ENCODE assay signal across 8 mouse cellular contexts in the genomic region with DNA sequence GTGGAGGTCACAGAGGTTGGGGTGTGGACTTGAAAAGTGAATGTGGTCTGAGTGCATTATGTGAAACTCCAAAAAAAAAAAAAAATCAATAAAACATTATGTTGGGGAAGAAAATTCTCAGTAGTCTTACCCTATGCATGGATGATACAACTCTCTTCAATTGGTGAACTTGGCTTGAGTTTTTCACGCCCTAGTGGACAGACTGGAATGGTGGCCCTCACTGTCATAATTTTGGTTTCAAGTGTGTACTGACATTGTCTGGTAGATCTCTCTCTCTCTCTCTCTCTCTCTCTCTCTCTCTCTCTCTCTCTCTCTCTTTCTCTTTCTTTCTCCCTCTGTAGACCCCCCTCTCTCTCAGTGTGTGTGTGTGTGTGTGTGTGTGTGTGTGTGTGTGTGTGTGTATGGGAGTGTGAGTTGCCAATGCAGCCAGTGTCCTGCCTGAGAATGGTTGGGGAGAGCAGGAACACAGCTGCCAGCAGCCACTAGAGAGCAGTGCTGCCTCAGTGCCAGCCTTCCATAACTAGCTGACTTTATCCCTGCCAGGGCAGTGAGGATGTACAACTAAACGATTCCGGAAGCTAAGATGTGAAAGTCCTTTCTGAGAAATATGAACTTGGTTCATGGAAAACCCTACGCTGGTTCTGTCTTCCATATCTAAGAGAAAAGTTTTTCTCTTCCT.
DNase-seq lines count a peak whose midpoint lies in the region; ATAC-seq lines count a peak whose summit lies in the region.

No protein-coding gene starts in this region.

- ATAC-seq in forebrain, embryonic 12.5 days (ENCODE audit: low FRiP score): peak; percentile 67
- peak; percentile 41; the same call in 1 of the 2 replicates for ATAC-seq in hindbrain, embryonic 11.5 days (ENCODE audit: low FRiP score)

- H3K27me3 ChIP-seq in forebrain, embryonic 12.5 days: no peaks in the 10 kb centered on the region
- no peaks in the 10 kb centered on the region for H3K27me3 ChIP-seq in hindbrain, embryonic 11.5 days (ENCODE audit: control insufficient read depth, insufficient read depth, low read length)

- 0 out of 2 replicates have a peak, but pooled peaks cover 1% of the 10 kb centered on the region for H3K36me3 ChIP-seq in forebrain, embryonic 12.5 days (replicated peaks)
- H3K36me3 ChIP-seq in hindbrain, embryonic 11.5 days (ENCODE audit: control insufficient read depth, insufficient read depth, low read length): no peaks in the 10 kb centered on the region

- H3K9ac ChIP-seq in forebrain, embryonic 12.5 days: no peak overlapping the region
- no peak overlapping the region for H3K9ac ChIP-seq in hindbrain, embryonic 11.5 days (ENCODE audit: low read depth, low read length)

- H3K27ac ChIP-seq in forebrain, embryonic 12.5 days: no peak overlapping the region
- H3K27ac ChIP-seq in hindbrain, embryonic 11.5 days (ENCODE audit: low read depth, low read length): no peak overlapping the region

- peak; percentile 67 for DNase-seq in NIH3T3 (ENCODE audit: low read depth)
- DNase-seq in brain, adult 2 months (ENCODE audit: low read depth, low spot score): peak; percentile 86
- peak; percentile 36 for DNase-seq in hindbrain, embryonic 11.5 days (ENCODE audit: low spot score)
- peak; percentile 54 to 79 for DNase-seq in layer of hippocampus, adult 18-20 months (ENCODE audit: low spot score in 2 of 2)
- DNase-seq in lung, postnatal 10 days: peak; percentile 71
- peak; percentile 72 for DNase-seq in right cerebral cortex, adult 18-20 months
- DNase-seq in T-cell, adult 2 months (ENCODE audit: low spot score): no peak

- WGBS in forebrain, embryonic 12.5 days: 70% methylated on average over 4 of the region's 4 CpGs
- 60% methylated on average over 4 of the region's 4 CpGs for WGBS in hindbrain, embryonic 11.5 days

- no peaks in the 10 kb centered on the region for H3K4me1 ChIP-seq in forebrain, embryonic 12.5 days
- H3K4me1 ChIP-seq in hindbrain, embryonic 11.5 days (replicated peaks; ENCODE audit: control insufficient read depth, insufficient read depth, low read length): no peaks in the 10 kb centered on the region

- H3K4me2 ChIP-seq in forebrain, embryonic 12.5 days: no peak overlapping the region
- H3K4me2 ChIP-seq in hindbrain, embryonic 11.5 days (replicated peaks; ENCODE audit: low read depth, low read length): no peak overlapping the region

- H3K4me3 ChIP-seq in forebrain, embryonic 12.5 days (replicated peaks): no peak overlapping the region
- H3K4me3 ChIP-seq in hindbrain, embryonic 11.5 days (ENCODE audit: low read depth, low read length): no peak overlapping the region

- H3K9me3 ChIP-seq in forebrain, embryonic 12.5 days: no peaks in the 10 kb centered on the region
- no peaks in the 10 kb centered on the region for H3K9me3 ChIP-seq in hindbrain, embryonic 11.5 days (ENCODE audit: control insufficient read depth, low read length)
